Mouse (Mus musculus) E14TG2a.4 (cell line): Measurements from ENCODE around the gene Maml3.

Experiments used
- CTCF ChIP-seq: conservative IDR thresholded peaks from 2 replicates; pipeline ENCODE4 v1.5.1; 2014; ENCODE audit warnings: low read length
- NANOG ChIP-seq: IDR thresholded peaks from 2 replicates; pipeline ENCODE4 v1.6.1; 2014; ENCODE audit warnings: borderline replicate concordance, low read length, mixed read lengths
- POU5F1 ChIP-seq: IDR thresholded peaks from 2 replicates; pipeline ENCODE4 v1.6.1; 2014; ENCODE audit warnings: low read length, borderline replicate concordance

GRCm38 (mm10) chr3:52022486-52022885 lies 82.4 kb downstream of the Maml3 start:
- TF ChIP-seq CTCF (no peak), POU5F1 (no peak), NANOG (no peak)
